Mouse (Mus musculus): Measurements from ENCODE around the gene Tgm1. TPM values are rescaled to one million over a fixed set of nuclear protein-coding genes. Genes with fewer than 3 reads are reported as not detected.
A peak's percentile ranks its signal among the peaks of the same experiment; 100 is the strongest.
"Not testable (repeated sequence)": the region's sequence is repeated elsewhere in the genome, so short reads cannot be mapped to it uniquely, and the experiment has no call there.

Tgm1 gene
- total RNA-seq (2018; cell fraction: chromatin; rRNA removed) = 1 to 10 TPM in 21 of 26 experiments, under 1 TPM in 5; 0.25 to 5.7 (median 1.6) TPM
- total RNA-seq (2018; cell fraction: cytosol; rRNA removed) = 1 to 10 TPM in 24 of 26 experiments, under 1 TPM in 2; 0.85 to 4.7 (median 1.9) TPM
- total RNA-seq (2018; cell fraction: nucleus; rRNA removed) = 1 to 10 TPM in 23 of 26 experiments, under 1 TPM in 3; 0.58 to 5.7 (median 1.8) TPM
- polyA plus RNA-seq (2018) = 1.2 to 4.3 TPM (median 3.6 TPM) in 3 replicates

GRCm38 (mm10) chr14:55713729-55714122 is at the start of gene Tgm1:
Tgm1 (minus strand) TSS chr14:55713926.
- Histone ChIP-seq H3K36me3 (ENCODE audit: inconsistent target) (peaks cover 22% of the 10 kb centered on the region), H3K79me2 (ENCODE audit: inconsistent target) (no peaks in the 10 kb centered on the region), H3K27ac (no peak within 1 kb of the TSS), H3K4me3 (ENCODE audit: inconsistent target) (no peak within 1 kb of the TSS; the same call in 1 of the 2 replicates)
- 25% methylated on average over 4 of the region's 4 CpGs for WGBS (ENCODE audit: missing documents)

GRCm38 (mm10) chr14:55763166-55763565 is 49.4 kb upstream of the Tgm1 start:
- H3K36me3 ChIP-seq (ENCODE audit: inconsistent target) = no peaks in the 10 kb centered on the region
- no peak overlapping the region for H3K4me3 ChIP-seq (ENCODE audit: inconsistent target)
- H3K79me2 ChIP-seq (ENCODE audit: inconsistent target) = no peaks in the 10 kb centered on the region
- 5% methylated on average over 7 of the region's 7 CpGs for WGBS (ENCODE audit: missing documents)
- H3K27ac ChIP-seq = peak overlapping the region; percentile 71

GRCm38 (mm10) chr14:55762001-55762821 is 48.5 kb upstream of the Tgm1 start:
- Histone ChIP-seq H3K4me3 (ENCODE audit: inconsistent target) (no peak overlapping the region), H3K36me3 (ENCODE audit: inconsistent target) (no peaks in the 10 kb centered on the region), H3K27ac (peak overlapping the region; percentile 71), H3K79me2 (ENCODE audit: inconsistent target) (no peaks in the 10 kb centered on the region)
- 23% methylated on average over 74 of the region's 77 CpGs for WGBS (ENCODE audit: missing documents)

- H3K36me3 ChIP-seq (ENCODE audit: inconsistent target) = no peaks in the 10 kb centered on the region
- no peak within 1 kb of the TSS for H3K4me3 ChIP-seq (ENCODE audit: inconsistent target)
- no peak within 1 kb of the TSS for H3K27ac ChIP-seq
- 95% methylated on average over 6 of the region's 6 CpGs for WGBS (ENCODE audit: missing documents)
- no peaks in the 10 kb centered on the region for H3K79me2 ChIP-seq (ENCODE audit: inconsistent target)
These were observed 47.4 kb upstream of the Tgm1 start, which contains the start of gene Ltb4r2 for GRCm38 (mm10) chr14:55761163-55761562. Ltb4r2 (plus strand) TSS chr14:55761428.

- not testable (repeated sequence) for H3K4me3 ChIP-seq (ENCODE audit: inconsistent target); H3K27ac ChIP-seq; H3K79me2 ChIP-seq (ENCODE audit: inconsistent target); H3K36me3 ChIP-seq (ENCODE audit: inconsistent target)
- 0% methylated on average over 5 of the region's 6 CpGs for WGBS (ENCODE audit: missing documents)
These were observed 46.4 kb upstream of the Tgm1 start for GRCm38 (mm10) chr14:55760156-55760555.

- H3K79me2 ChIP-seq (ENCODE audit: inconsistent target) = no peaks in the 10 kb centered on the region
- H3K4me3 ChIP-seq (ENCODE audit: inconsistent target) = no peak within 1 kb of the TSS
- peaks cover 22% of the 10 kb centered on the region for H3K36me3 ChIP-seq (ENCODE audit: inconsistent target)
- H3K27ac ChIP-seq = no peak within 1 kb of the TSS
- WGBS (ENCODE audit: missing documents) = 25% methylated on average over 8 of the region's 8 CpGs
These were observed 44.6 kb upstream of the Tgm1 start, which contains the start of gene Cideb for GRCm38 (mm10) chr14:55758363-55758784. Cideb (minus strand) TSS chr14:55758458.

GRCm38 (mm10) chr14:55757566-55757965 is 43.8 kb upstream of the Tgm1 start:
- Histone ChIP-seq H3K4me3 (ENCODE audit: inconsistent target) (no peak overlapping the region), H3K79me2 (ENCODE audit: inconsistent target) (no peaks in the 10 kb centered on the region), H3K27ac (no peak overlapping the region), H3K36me3 (ENCODE audit: inconsistent target) (peaks cover 30% of the 10 kb centered on the region)
- WGBS (ENCODE audit: missing documents) = 58% methylated on average over 5 of the region's 6 CpGs

- Histone ChIP-seq H3K36me3 (ENCODE audit: inconsistent target) (peaks cover 46% of the 10 kb centered on the region), H3K4me3 (ENCODE audit: inconsistent target) (peak overlapping the region; percentile 90), H3K27ac (no peak overlapping the region), H3K79me2 (ENCODE audit: inconsistent target) (peaks cover 35% of the 10 kb centered on the region)
- WGBS (ENCODE audit: missing documents) = 84% methylated on average over 10 of the region's 10 CpGs
These were observed 33.5 kb upstream of the Tgm1 start for GRCm38 (mm10) chr14:55747051-55747847.

- peak overlapping the region; percentile 90 for H3K4me3 ChIP-seq (ENCODE audit: inconsistent target)
- 1% methylated on average over 29 of the region's 31 CpGs for WGBS (ENCODE audit: missing documents)
- H3K27ac ChIP-seq = peak overlapping the region; percentile 41
- H3K36me3 ChIP-seq (ENCODE audit: inconsistent target) = peaks cover 46% of the 10 kb centered on the region
- H3K79me2 ChIP-seq (ENCODE audit: inconsistent target) = peaks cover 35% of the 10 kb centered on the region
These were observed 32.1 kb upstream of the Tgm1 start for GRCm38 (mm10) chr14:55745861-55746237.

- peaks cover 46% of the 10 kb centered on the region for H3K36me3 ChIP-seq (ENCODE audit: inconsistent target)
- peak within 1 kb of the TSS; percentile 61 for H3K27ac ChIP-seq
- H3K79me2 ChIP-seq (ENCODE audit: inconsistent target) = peaks cover 35% of the 10 kb centered on the region
- WGBS (ENCODE audit: missing documents) = 1% methylated on average over 36 of the region's 48 CpGs
- peak within 1 kb of the TSS; percentile 90 for H3K4me3 ChIP-seq (ENCODE audit: inconsistent target)
These were observed 31.6 kb upstream of the Tgm1 start, which contains the start of the genes Dhrs1 and Nop9 for GRCm38 (mm10) chr14:55745180-55745860. Dhrs1 (minus strand) TSS chr14:55745690. Nop9 (plus strand) TSS chr14:55745693.

- Histone ChIP-seq H3K36me3 (ENCODE audit: inconsistent target) (peaks cover 47% of the 10 kb centered on the region), H3K79me2 (ENCODE audit: inconsistent target) (peaks cover 35% of the 10 kb centered on the region), H3K4me3 (ENCODE audit: inconsistent target) (no peak overlapping the region), H3K27ac (no peak overlapping the region)
- WGBS (ENCODE audit: missing documents) = 22% methylated on average over 10 of the region's 10 CpGs
These were observed 30.0 kb upstream of the Tgm1 start for GRCm38 (mm10) chr14:55743711-55744110.

GRCm38 (mm10) chr14:55737086-55737687 is 23.5 kb upstream of the Tgm1 start:
- Histone ChIP-seq H3K4me3 (ENCODE audit: inconsistent target) (no peak overlapping the region), H3K79me2 (ENCODE audit: inconsistent target) (no peaks in the 10 kb centered on the region), H3K36me3 (ENCODE audit: inconsistent target) (peaks cover 39% of the 10 kb centered on the region), H3K27ac (0 out of 2 replicates have a peak overlapping the region, but pooled peaks have one; percentile 21)
- 55% methylated on average over 9 of the region's 9 CpGs for WGBS (ENCODE audit: missing documents)

GRCm38 (mm10) chr14:55735758-55736157 is 22.0 kb upstream of the Tgm1 start:
- H3K4me3 ChIP-seq (ENCODE audit: inconsistent target) = no peak overlapping the region
- 25% methylated on average over 4 of the region's 4 CpGs for WGBS (ENCODE audit: missing documents)
- no peaks in the 10 kb centered on the region for H3K79me2 ChIP-seq (ENCODE audit: inconsistent target)
- H3K27ac ChIP-seq = peak overlapping the region; percentile 47
- peaks cover 25% of the 10 kb centered on the region for H3K36me3 ChIP-seq (ENCODE audit: inconsistent target)

All from macrophage (primary cell).